ENCODE assay signal across 32 mouse cellular contexts in the genomic region with DNA sequence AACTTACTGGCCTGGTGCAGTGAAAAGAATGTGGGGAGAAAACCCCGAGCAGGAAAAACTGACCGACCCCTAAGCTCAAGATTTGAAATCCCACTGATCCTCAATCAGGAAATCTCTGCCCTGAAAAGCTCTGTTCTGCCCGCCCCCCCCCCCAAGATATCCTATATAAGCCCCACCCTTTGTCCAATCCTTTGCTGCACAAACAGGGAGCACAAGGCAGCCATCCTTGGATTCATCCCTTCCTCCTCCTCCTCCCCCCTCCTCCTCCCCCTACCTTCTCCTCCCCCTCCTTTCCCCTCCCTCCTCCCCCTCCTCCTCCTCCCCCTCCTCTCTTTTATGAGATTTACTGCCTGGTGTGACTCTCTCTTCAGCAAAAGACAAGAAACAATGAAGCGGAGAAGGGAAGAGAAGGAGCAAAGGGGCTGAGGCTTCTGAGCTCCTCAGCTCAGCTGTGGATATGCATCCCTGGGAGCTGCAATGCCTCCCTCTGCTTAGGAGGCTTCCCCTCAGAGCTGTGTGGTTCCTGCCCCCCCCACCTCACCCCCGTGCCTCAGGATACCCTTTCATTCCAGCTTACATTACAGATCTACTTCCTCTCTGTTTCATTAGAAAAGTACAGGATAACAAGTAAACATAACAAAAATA. TPM values are rescaled to one million over a fixed set of nuclear protein-coding genes. Genes with fewer than 3 reads are reported as not detected.
DNase-seq lines count a peak whose midpoint lies in the region; ATAC-seq lines count a peak whose summit lies in the region.
"Had no signal": no experiment of that assay in that cellular context is flagged by ENCODE, and none has a peak within 500 bp of the region (broad histone marks: within the 10 kb centered on the region; RNA-seq: fewer than 3 reads in every experiment).

No protein-coding gene starts in this region.

- H3K4me3 ChIP-seq in forebrain, embryonic 11.5 days (ENCODE audit: low read depth, low read length): no peak overlapping the region
- H3K4me3 ChIP-seq in forebrain, embryonic 16.5 days (replicated peaks; ENCODE audit: low read length): no peak overlapping the region
- no peak overlapping the region for H3K4me3 ChIP-seq in midbrain, embryonic 12.5 days
- H3K4me3 ChIP-seq in midbrain, embryonic 15.5 days: no peak overlapping the region
- H3K4me3 ChIP-seq in neural tube, embryonic 14.5 days (ENCODE audit: low read depth, low read length): no peak overlapping the region
- H3K4me3 ChIP-seq: embryonic facial prominence, embryonic 10.5 days; embryonic facial prominence, embryonic 15.5 days; gastrocnemius, adult 2 months; hindbrain, embryonic 15.5 days; intestine, embryonic 15.5 days; limb, embryonic 13.5 days had no signal

- no peaks in the 10 kb centered on the region for H3K9me3 ChIP-seq in forebrain, embryonic 11.5 days (ENCODE audit: control insufficient read depth, low read length)
- no peaks in the 10 kb centered on the region for H3K9me3 ChIP-seq in forebrain, embryonic 16.5 days (ENCODE audit: control insufficient read depth, low read length)
- H3K9me3 ChIP-seq in midbrain, embryonic 12.5 days: no peaks in the 10 kb centered on the region
- H3K9me3 ChIP-seq in midbrain, embryonic 15.5 days: no peaks in the 10 kb centered on the region
- H3K9me3 ChIP-seq in neural tube, embryonic 14.5 days (ENCODE audit: control insufficient read depth, low read length): no peaks in the 10 kb centered on the region
- H3K9me3 ChIP-seq: embryonic facial prominence, embryonic 10.5 days; embryonic facial prominence, embryonic 15.5 days; G1E; hindbrain, embryonic 15.5 days; intestine, embryonic 15.5 days; limb, embryonic 13.5 days had no signal

- no peaks in the 10 kb centered on the region for H3K4me1 ChIP-seq in forebrain, embryonic 11.5 days (replicated peaks; ENCODE audit: control insufficient read depth, insufficient read depth, low read length)
- no peaks in the 10 kb centered on the region for H3K4me1 ChIP-seq in forebrain, embryonic 16.5 days (replicated peaks; ENCODE audit: control insufficient read depth, insufficient read depth, low read length)
- H3K4me1 ChIP-seq in midbrain, embryonic 12.5 days: no peaks in the 10 kb centered on the region
- no peaks in the 10 kb centered on the region for H3K4me1 ChIP-seq in midbrain, embryonic 15.5 days
- no peaks in the 10 kb centered on the region for H3K4me1 ChIP-seq in neural tube, embryonic 14.5 days (ENCODE audit: control insufficient read depth, insufficient read depth, low read length)
- H3K4me1 ChIP-seq: embryonic facial prominence, embryonic 15.5 days; hindbrain, embryonic 15.5 days; intestine, embryonic 15.5 days; limb, embryonic 13.5 days had no signal

- no peak overlapping the region for H3K9ac ChIP-seq in forebrain, embryonic 11.5 days (ENCODE audit: low read length)
- no peak overlapping the region for H3K9ac ChIP-seq in forebrain, embryonic 16.5 days (replicated peaks; ENCODE audit: low read depth, low read length)
- H3K9ac ChIP-seq in midbrain, embryonic 12.5 days (replicated peaks): no peak overlapping the region
- H3K9ac ChIP-seq in midbrain, embryonic 15.5 days: no peak overlapping the region
- no peak overlapping the region for H3K9ac ChIP-seq in neural tube, embryonic 14.5 days (replicated peaks; ENCODE audit: low read depth, low read length)
- H3K9ac ChIP-seq: embryonic facial prominence, embryonic 15.5 days; hindbrain, embryonic 15.5 days; intestine, embryonic 15.5 days; limb, embryonic 13.5 days had no signal

- H3K36me3 ChIP-seq in forebrain, embryonic 11.5 days (ENCODE audit: control insufficient read depth, insufficient read depth, low read length): no peaks in the 10 kb centered on the region
- no peaks in the 10 kb centered on the region for H3K36me3 ChIP-seq in forebrain, embryonic 16.5 days (ENCODE audit: control insufficient read depth, insufficient read depth)
- H3K36me3 ChIP-seq in midbrain, embryonic 12.5 days: no peaks in the 10 kb centered on the region
- no peaks in the 10 kb centered on the region for H3K36me3 ChIP-seq in midbrain, embryonic 15.5 days (replicated peaks)
- no peaks in the 10 kb centered on the region for H3K36me3 ChIP-seq in neural tube, embryonic 14.5 days (ENCODE audit: control insufficient read depth, insufficient read depth, low read length)
- H3K36me3 ChIP-seq: embryonic facial prominence, embryonic 10.5 days; embryonic facial prominence, embryonic 15.5 days; G1E; hindbrain, embryonic 15.5 days; intestine, embryonic 15.5 days; limb, embryonic 13.5 days had no signal

- H3K27me3 ChIP-seq in forebrain, embryonic 11.5 days (ENCODE audit: control insufficient read depth, insufficient read depth, low read length): no peaks in the 10 kb centered on the region
- no peaks in the 10 kb centered on the region for H3K27me3 ChIP-seq in forebrain, embryonic 16.5 days (replicated peaks; ENCODE audit: control insufficient read depth, insufficient read depth, low read length)
- H3K27me3 ChIP-seq in midbrain, embryonic 12.5 days: no peaks in the 10 kb centered on the region
- H3K27me3 ChIP-seq in midbrain, embryonic 15.5 days (replicated peaks): no peaks in the 10 kb centered on the region
- H3K27me3 ChIP-seq in neural tube, embryonic 14.5 days (ENCODE audit: control insufficient read depth, insufficient read depth, low read length): no peaks in the 10 kb centered on the region
- H3K27me3 ChIP-seq: embryonic facial prominence, embryonic 15.5 days; hindbrain, embryonic 15.5 days; intestine, embryonic 15.5 days had no signal

- DNase-seq in forebrain, embryonic 11.5 days (ENCODE audit: low spot score): no peak
- peak; percentile 1 for DNase-seq in embryo, embryonic 9.5 days (ENCODE audit: extremely low spot score)
- DNase-seq: adrenal gland, postnatal 10 days; cerebellum, adult 11 months; cerebellum, adult 9-10 months; cerebellum, postnatal 36 days; gastrocnemius, adult 2 months; gastrocnemius, postnatal 36 days; heart, adult 18-20 months; heart, postnatal 36 days; kidney, adult 8-10 months; kidney, postnatal 4 days; lung, postnatal 36 days; right cerebral cortex, adult 18-20 months; spleen, adult 18-20 months; thymus, adult 18-20 months; thymus, postnatal 36 days had no signal

- ATAC-seq in forebrain, embryonic 11.5 days (replicated peaks; ENCODE audit: low FRiP score): peak; percentile 76
- ATAC-seq in forebrain, embryonic 16.5 days: no peak
- peak; percentile 69; the same call in 1 of the 2 replicates for ATAC-seq in midbrain, embryonic 12.5 days (ENCODE audit: low FRiP score, low read depth)
- no peak for ATAC-seq in midbrain, embryonic 15.5 days (replicated peaks)
- ATAC-seq in neural tube, embryonic 14.5 days (ENCODE audit: low read depth): peak; percentile 63; the same call in 1 of the 2 replicates
- ATAC-seq in inflammation-experienced regulatory T-cells, adult 6 months: no peak
- ATAC-seq: forebrain, embryonic 14.5 days; intestine, embryonic 15.5 days had no signal

- H3K27ac ChIP-seq in forebrain, embryonic 11.5 days (ENCODE audit: low read depth, low read length): no peak overlapping the region
- H3K27ac ChIP-seq in forebrain, embryonic 16.5 days (ENCODE audit: low read length): no peak overlapping the region
- H3K27ac ChIP-seq in midbrain, embryonic 12.5 days (replicated peaks): peak overlapping the region; percentile 25; the same call in 1 of the 2 replicates
- no peak overlapping the region for H3K27ac ChIP-seq in midbrain, embryonic 15.5 days
- H3K27ac ChIP-seq in neural tube, embryonic 14.5 days (ENCODE audit: low read depth, low read length): no peak overlapping the region
- H3K27ac ChIP-seq: embryonic facial prominence, embryonic 10.5 days; embryonic facial prominence, embryonic 15.5 days; gastrocnemius, adult 2 months; hindbrain, embryonic 15.5 days; intestine, embryonic 15.5 days; kidney, postnatal 0 days; limb, embryonic 13.5 days had no signal

- H3K4me2 ChIP-seq in forebrain, embryonic 11.5 days (ENCODE audit: low read depth, low read length, severe bottlenecking): no peak overlapping the region
- no peak overlapping the region for H3K4me2 ChIP-seq in forebrain, embryonic 16.5 days (ENCODE audit: low read length)
- H3K4me2 ChIP-seq in midbrain, embryonic 12.5 days (replicated peaks): 0 out of 2 replicates have a peak overlapping the region, but pooled peaks have one; percentile 9
- H3K4me2 ChIP-seq in midbrain, embryonic 15.5 days: no peak overlapping the region
- H3K4me2 ChIP-seq in neural tube, embryonic 14.5 days (ENCODE audit: low read depth, low read length): no peak overlapping the region
- H3K4me2 ChIP-seq: embryonic facial prominence, embryonic 15.5 days; heart, embryonic 11.5 days; hindbrain, embryonic 15.5 days; intestine, embryonic 15.5 days; limb, embryonic 13.5 days; liver, embryonic 11.5 days had no signal

- 33% methylated on average over 4 of the region's 5 CpGs for WGBS in forebrain, embryonic 11.5 days
- 26% methylated on average over 4 of the region's 5 CpGs for WGBS in forebrain, embryonic 16.5 days
- WGBS in midbrain, embryonic 12.5 days: 39% methylated on average over 4 of the region's 5 CpGs
- 23% methylated on average over 5 of the region's 5 CpGs for WGBS in midbrain, embryonic 15.5 days
- WGBS in neural tube, embryonic 14.5 days: 15% methylated on average over 4 of the region's 5 CpGs

RNA-seq across cellular contexts. Expression of a gene that starts 13.7 kb away (rescaled TPM):
- polyA plus RNA-seq in forebrain, embryonic 11.5 days (2014; fragmentation: Nextera tagmentation; extraction: Ambion mirVana): 117 and 122 TPM in 2 replicates
- 170 and 205 TPM in 2 replicates for polyA plus RNA-seq in forebrain, embryonic 16.5 days (2015; fragmentation: Nextera tagmentation; extraction: Ambion mirVana)
- 151 and 155 TPM in 2 replicates for polyA plus RNA-seq in midbrain, embryonic 12.5 days (2016; fragmentation: Nextera tagmentation; extraction: Ambion mirVana)
- polyA plus RNA-seq in midbrain, embryonic 15.5 days (2015; fragmentation: Nextera tagmentation; extraction: Ambion mirVana): 299 and 305 TPM in 2 replicates
- 290 and 292 TPM in 2 replicates for polyA plus RNA-seq in neural tube, embryonic 14.5 days (2014; fragmentation: Nextera tagmentation; extraction: Ambion mirVana)
- polyA plus RNA-seq in inflammation-experienced regulatory T-cells, adult 6 months (2017; shearing (Covaris generic)): 1 to 10 TPM; 5.5 to 8.4 (median 6.0) TPM

RNA-seq across cellular contexts. Expression of a gene that starts 25.8 kb away (rescaled TPM):
- polyA plus RNA-seq in forebrain, embryonic 11.5 days (2014; fragmentation: Nextera tagmentation; extraction: Ambion mirVana): 48.9 and 49.3 TPM in 2 replicates
- polyA plus RNA-seq in forebrain, embryonic 16.5 days (2015; fragmentation: Nextera tagmentation; extraction: Ambion mirVana): 77.2 and 105 TPM in 2 replicates
- polyA plus RNA-seq in midbrain, embryonic 12.5 days (2016; fragmentation: Nextera tagmentation; extraction: Ambion mirVana): 51.9 and 53.3 TPM in 2 replicates
- 153 and 164 TPM in 2 replicates for polyA plus RNA-seq in midbrain, embryonic 15.5 days (2015; fragmentation: Nextera tagmentation; extraction: Ambion mirVana)
- polyA plus RNA-seq in neural tube, embryonic 14.5 days (2014; fragmentation: Nextera tagmentation; extraction: Ambion mirVana): 145 and 160 TPM in 2 replicates
- polyA plus RNA-seq in inflammation-experienced regulatory T-cells, adult 6 months (2017; shearing (Covaris generic)): not detected
- polyA plus RNA-seq: G1E had no signal

Comparison
In these comparisons a context has a peak if more than half of its experiments do, and no peak if none do; other contexts are left out.
1. ATAC-seq: peak in forebrain, embryonic 11.5 days (single experiment), midbrain, embryonic 12.5 days (single experiment) and neural tube, embryonic 14.5 days (single experiment); none in forebrain, embryonic 16.5 days (single experiment), midbrain, embryonic 15.5 days (single experiment) and inflammation-experienced regulatory T-cells, adult 6 months (single experiment).
2. RNA of a gene that starts 13.7 kb away (polyA plus RNA-seq): 299 to 305 TPM in midbrain, embryonic 15.5 days, 290 to 292 TPM in neural tube, embryonic 14.5 days, 170 to 205 TPM in forebrain, embryonic 16.5 days, 151 to 155 TPM in midbrain, embryonic 12.5 days and 117 to 122 TPM in forebrain, embryonic 11.5 days; 5.5 to 8.4 TPM in inflammation-experienced regulatory T-cells, adult 6 months; every median in the first group is over 10 times any median in the second.
3. RNA of a gene that starts 25.8 kb away (polyA plus RNA-seq): 153 to 164 TPM in midbrain, embryonic 15.5 days, 145 to 160 TPM in neural tube, embryonic 14.5 days, 77.2 to 105 TPM in forebrain, embryonic 16.5 days, 51.9 to 53.3 TPM in midbrain, embryonic 12.5 days and 48.9 to 49.3 TPM in forebrain, embryonic 11.5 days; not detected in inflammation-experienced regulatory T-cells, adult 6 months; every median in the first group is over 10 times any median in the second.